Mouse (Mus musculus) heart, postnatal 0 days (tissue): ENCODE measurements around the gene Smarca5.

ENCODE experiments used
- CTCF ChIP-seq: IDR thresholded peaks from 2 replicates; pipeline ENCODE4 v1.5.1; 2016; ENCODE audit warnings: antibody characterized with exemption, control low read depth, low read depth
- EP300 ChIP-seq: IDR thresholded peaks from 2 replicates; pipeline ENCODE4 v1.6.1; 2016; ENCODE audit warnings: antibody characterized with exemption, low read depth

- TF ChIP-seq EP300 (no peak), CTCF (peak; percentile 77)
Measured at GRCm38 (mm10) chr8:80688141-80688540, 51.2 kb downstream of the Smarca5 start.
